Mouse (Mus musculus) liver, adult 2 months (tissue): Measurements from ENCODE around the gene Tmprss6.

Experiments used
- CTCF ChIP-seq: fragments of 200-500 bp; IDR thresholded peaks from 2 replicates; pipeline ENCODE4 v1.5.1; 2011; ENCODE audit warnings: low read depth, low read length, control low read depth
- POLR2A ChIP-seq: fragments of 200-500 bp; IDR thresholded peaks from 2 replicates; pipeline ENCODE4 v1.6.1; 2011; ENCODE audit warnings: low read length, control low read depth; ENCODE audit not compliant: insufficient read depth; ENCODE audit errors: extremely low read depth

- TF ChIP-seq CTCF: no peak
- no peak for TF ChIP-seq POLR2A
Observed at GRCm38 (mm10) chr15:78493401-78494010, 25.1 kb upstream of the Tmprss6 start.
